Mouse (Mus musculus) CH12.LX (cell line): ENCODE results near the gene Maml2.

Source experiments
- CTCF ChIP-seq, 2 experiments: IDR thresholded peaks in 1 of 2; conservative IDR thresholded peaks in 1 of 2; 2 replicates each; pipeline ENCODE4 v1.5.1; 2011 to 2012; ENCODE audit warnings: low read depth in 2 of 2, low read length in 2 of 2, improper control_type of control experiment in 1 of 2, inconsistent platforms in 1 of 2, mild to moderate bottlenecking in 1 of 2, moderate library complexity in 1 of 2
- EP300 ChIP-seq: IDR thresholded peaks from 2 replicates; pipeline ENCODE4 v1.6.1; 2011; ENCODE audit warnings: low read length, improper control_type of control experiment
- GABPA ChIP-seq: IDR thresholded peaks from 2 replicates; pipeline ENCODE4 v1.6.1; 2012; ENCODE audit warnings: low read depth, low read length, improper control_type of control experiment, inconsistent platforms; ENCODE audit not compliant: insufficient replicate concordance
- MAFK ChIP-seq: IDR thresholded peaks from 2 replicates; pipeline ENCODE4 v1.6.1; 2011; ENCODE audit warnings: low read length, improper control_type of control experiment; ENCODE audit not compliant: insufficient replicate concordance
- MYC ChIP-seq: IDR thresholded peaks from 2 replicates; pipeline ENCODE4 v1.6.1; 2011; ENCODE audit warnings: low read depth, mild to moderate bottlenecking, improper control_type of control experiment, low read length
- NRF1 ChIP-seq: IDR thresholded peaks from 2 replicates; pipeline ENCODE4 v1.6.1; 2014; ENCODE audit warnings: low read depth, mild to moderate bottlenecking, inconsistent platforms, low read length, improper control_type of control experiment, moderate library complexity
- POLR2A ChIP-seq: IDR thresholded peaks from 2 replicates; pipeline ENCODE4 v1.6.1; 2011; ENCODE audit warnings: low read depth, mild to moderate bottlenecking, improper control_type of control experiment, low read length
- SIN3A ChIP-seq: IDR thresholded peaks from 2 replicates; pipeline ENCODE4 v1.6.1; 2012; ENCODE audit warnings: low read length, improper control_type of control experiment, inconsistent platforms
- USF1 ChIP-seq: IDR thresholded peaks from 2 replicates; pipeline ENCODE4 v1.6.1; 2014; ENCODE audit warnings: low read depth, mild to moderate bottlenecking, inconsistent platforms, low read length, improper control_type of control experiment

DNA sequence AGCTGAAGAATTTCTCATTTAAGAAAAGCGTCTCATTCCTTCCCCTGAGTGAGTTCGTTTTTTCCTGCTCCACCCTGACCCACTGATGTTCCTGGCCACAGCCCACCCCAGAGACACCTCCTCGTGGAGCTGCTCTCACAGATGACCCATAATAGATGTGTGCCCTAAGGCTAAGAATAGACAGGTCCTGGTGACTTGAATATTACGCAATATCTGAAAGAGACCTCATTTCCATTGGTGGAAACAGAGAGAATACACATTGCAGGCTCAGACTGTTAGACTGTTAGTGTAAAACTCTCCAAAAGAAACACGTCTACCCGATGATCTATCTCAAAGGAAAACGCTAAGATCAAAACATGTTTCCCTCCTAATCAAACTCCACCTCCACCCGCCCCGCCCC is 391.2 kb downstream of the Maml2 start:
- TF ChIP-seq POLR2A, result no peak
- TF ChIP-seq MAFK, result no peak
- no peak for TF ChIP-seq CTCF (conservative IDR thresholded peaks at IDR 0.05 in 1 of 2, IDR thresholded peaks at IDR 0.05 in 1 of 2; ENCODE audit: low read depth in 2 of 2, low read length in 2 of 2)
- no peak for TF ChIP-seq GABPA
- TF ChIP-seq NRF1, result no peak
- no peak for TF ChIP-seq SIN3A
- no peak for TF ChIP-seq EP300
- TF ChIP-seq USF1, result no peak
- TF ChIP-seq MYC, result no peak
